Mouse (Mus musculus): ENCODE data around the gene Prelid3b.

Prelid3b gene

DNA sequence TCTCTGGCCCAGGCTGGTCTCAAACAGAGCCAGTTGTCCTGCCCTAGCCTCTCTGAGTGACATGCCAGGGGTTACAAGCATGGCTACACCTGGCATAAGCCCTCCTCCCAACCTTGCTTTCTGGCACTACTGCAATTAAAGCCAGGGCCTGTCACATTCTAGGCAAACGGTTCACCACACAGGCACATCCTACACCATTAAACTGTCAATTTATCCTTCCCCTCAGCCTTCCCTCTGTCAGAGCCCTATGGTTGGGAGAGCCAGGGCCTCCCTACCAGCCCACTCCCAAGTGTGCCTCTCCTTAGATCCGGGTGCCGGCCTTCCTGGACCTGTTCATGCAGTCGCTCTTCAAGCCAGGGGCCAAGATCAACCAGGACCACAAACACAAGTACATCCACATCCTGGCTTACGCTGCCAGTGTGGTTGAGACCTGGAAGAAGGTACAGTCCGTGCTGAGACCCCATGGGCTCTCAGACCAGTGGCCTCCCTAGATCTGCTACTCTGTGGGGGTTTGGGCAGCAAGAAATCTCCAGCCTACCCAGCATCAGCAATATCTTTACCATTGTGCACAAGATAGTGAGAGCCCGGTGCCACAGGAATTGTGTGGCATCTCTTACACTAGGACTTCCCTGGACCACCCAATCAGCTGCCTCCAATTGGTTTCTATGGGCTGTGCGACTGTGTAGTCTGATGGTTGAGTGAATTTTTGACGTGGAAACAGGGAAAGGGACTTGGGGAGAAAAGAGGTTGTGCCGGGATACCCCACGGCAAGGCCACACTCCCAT lies 48.4 kb downstream of the Prelid3b start:
- DNase-seq: no peak

DNA sequence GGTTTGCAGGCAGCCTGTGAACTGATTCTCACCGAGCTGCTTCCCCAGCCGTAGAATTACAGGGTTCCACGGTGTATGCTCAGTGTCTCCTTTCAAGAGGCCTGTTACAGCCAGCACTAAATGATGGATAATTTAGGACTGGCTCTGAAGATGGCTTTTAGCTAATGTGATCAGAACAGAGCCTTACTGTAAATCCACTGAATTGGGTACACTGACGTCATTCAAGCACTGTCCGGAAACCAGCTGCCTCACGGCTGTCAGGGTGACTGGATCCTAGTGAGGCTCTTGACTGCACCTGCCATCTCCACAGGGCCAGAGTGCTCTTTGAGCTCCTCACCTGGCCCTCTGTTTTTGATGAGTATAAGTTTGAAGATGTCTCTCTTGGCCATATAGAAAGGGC lies 51.8 kb downstream of the Prelid3b start:
- no peak for DNase-seq

- peak; percentile 94 for DNase-seq
Observed at GRCm38 (mm10) chr2:174415731-174416310, 57.1 kb downstream of the Prelid3b start, which contains the start of gene Nelfcd. Gene Nelfcd, plus strand, starts transcription at chr2:174415804.

Measured in right cerebral cortex, postnatal 4 days (tissue).